Mouse (Mus musculus) C2C12 (cell line): ENCODE results near the gene Pla2g4e. TPM values are rescaled to one million over a fixed set of nuclear protein-coding genes. Genes with fewer than 3 reads are reported as not detected.
A peak's percentile ranks its signal among the peaks of the same experiment; 100 is the strongest.

Source experiments
- H3K27me3 ChIP-seq: one replicate; pipeline ENCODE4 v1.6.1; 2011; ENCODE audit not compliant: control insufficient read depth, insufficient read depth, insufficient read length
- H3K36me3 ChIP-seq: one replicate; pipeline ENCODE4 v1.6.1; 2011; ENCODE audit not compliant: control insufficient read depth, insufficient read depth
- H3K4me3 ChIP-seq: one replicate; pipeline ENCODE4 v1.5.1; 2011; ENCODE audit warnings: mild to moderate bottlenecking, control low read depth; ENCODE audit not compliant: poor library complexity, insufficient read depth, severe bottlenecking
- H3K79me2 ChIP-seq: one replicate; pipeline ENCODE4 v1.6.1; 2011; ENCODE audit not compliant: control insufficient read depth, insufficient read depth
- H3K79me3 ChIP-seq: one replicate; pipeline ENCODE4 v1.6.1; 2011; ENCODE audit warnings: low read depth, control low read depth
- H3ac ChIP-seq: one replicate; pipeline ENCODE3; 2011; ENCODE audit warnings: low read depth; ENCODE audit not compliant: control insufficient read depth, insufficient read length
- CEBPB ChIP-seq: IDR thresholded peaks from one replicate; pipeline ENCODE4 v1.6.1; 2011; ENCODE audit warnings: low read depth, mild to moderate bottlenecking, control low read depth, moderate library complexity
- CTCF ChIP-seq: IDR thresholded peaks from one replicate; pipeline ENCODE4 v1.5.1; 2011; ENCODE audit not compliant: control insufficient read depth, insufficient read depth, insufficient read length
- FOSL1 ChIP-seq: IDR thresholded peaks from one replicate; pipeline ENCODE4 v1.8.0; 2011; ENCODE audit warnings: mild to moderate bottlenecking, low read length; ENCODE audit not compliant: poor library complexity, insufficient read depth, severe bottlenecking
- MAX ChIP-seq: IDR thresholded peaks from one replicate; pipeline ENCODE4 v1.6.1; 2011; ENCODE audit warnings: mild to moderate bottlenecking, control low read depth
- MYOD1 ChIP-seq: IDR thresholded peaks from one replicate; pipeline ENCODE4 v1.6.1; 2011; ENCODE audit warnings: low read depth; ENCODE audit not compliant: control insufficient read depth, insufficient read length
- MYOG ChIP-seq: IDR thresholded peaks from one replicate; pipeline ENCODE4 v1.6.1; 2011; ENCODE audit not compliant: control insufficient read depth, insufficient read length; ENCODE audit errors: extremely low read depth
- USF1 ChIP-seq: IDR thresholded peaks from one replicate; pipeline ENCODE4 v1.6.1; 2011; ENCODE audit warnings: low read depth, mild to moderate bottlenecking, control low read depth, moderate library complexity
- polyA plus RNA-seq: library from polyadenylated mRNA; unstranded; fragments of >200 nt; fragmentation: generic; extraction: Trizol; gene quantifications from one replicate; pipeline ENCODE4 v1.2.1, GENCODE M21; 2012; ENCODE audit warnings: missing spikeins

Pla2g4e gene
- polyA plus RNA-seq, 1 experiment = not detected

GRCm38 (mm10) chr2:120264858-120265257, 19.7 kb upstream of the Pla2g4e start:
- H3K36me3 ChIP-seq = no peaks in the 10 kb centered on the region
- no peaks in the 10 kb centered on the region for H3K79me3 ChIP-seq
- no peak overlapping the region for H3ac ChIP-seq
- H3K79me2 ChIP-seq = no peaks in the 10 kb centered on the region
- peaks cover 28% of the 10 kb centered on the region for H3K27me3 ChIP-seq
- TF ChIP-seq USF1 = no peak
- no peak for TF ChIP-seq FOSL1
- no peak for TF ChIP-seq CEBPB
- no peak for TF ChIP-seq MYOG
- no peak for TF ChIP-seq MYOD1
- no peak for TF ChIP-seq MAX
- TF ChIP-seq CTCF = no peak
- no peak overlapping the region for H3K4me3 ChIP-seq

- TF ChIP-seq CEBPB (no peak), MYOD1 (peak; percentile 89), CTCF (no peak)
- Histone ChIP-seq H3K79me2 (no peaks in the 10 kb centered on the region), H3K4me3 (no peak overlapping the region), H3K79me3 (no peaks in the 10 kb centered on the region), H3K36me3 (no peaks in the 10 kb centered on the region), H3ac (no peak overlapping the region), H3K27me3 (peaks cover 10% of the 10 kb centered on the region)
Observed at GRCm38 (mm10) chr2:120262876-120263275, 17.7 kb upstream of the Pla2g4e start.

GRCm38 (mm10) chr2:120261346-120261745, 16.2 kb upstream of the Pla2g4e start:
- Histone ChIP-seq H3ac (no peak overlapping the region), H3K79me3 (no peaks in the 10 kb centered on the region), H3K4me3 (no peak overlapping the region), H3K27me3 (peaks cover 10% of the 10 kb centered on the region), H3K36me3 (no peaks in the 10 kb centered on the region), H3K79me2 (no peaks in the 10 kb centered on the region)
- TF ChIP-seq MYOG (no peak), MYOD1 (no peak), USF1 (no peak), CEBPB (no peak), FOSL1 (no peak), CTCF (no peak)

GRCm38 (mm10) chr2:120256259-120256658, 11.1 kb upstream of the Pla2g4e start:
- no peaks in the 10 kb centered on the region for H3K79me2 ChIP-seq
- peaks cover 7% of the 10 kb centered on the region for H3K27me3 ChIP-seq
- TF ChIP-seq USF1 (no peak), CTCF (no peak)
- H3K4me3 ChIP-seq = no peak overlapping the region
- H3K79me3 ChIP-seq = no peaks in the 10 kb centered on the region
- H3K36me3 ChIP-seq = no peaks in the 10 kb centered on the region
- no peak overlapping the region for H3ac ChIP-seq

- H3K4me3 ChIP-seq = no peak overlapping the region
- no peaks in the 10 kb centered on the region for H3K79me2 ChIP-seq
- no peak for TF ChIP-seq MAX
- no peak for TF ChIP-seq USF1
- TF ChIP-seq CEBPB = no peak
- no peak for TF ChIP-seq CTCF
- TF ChIP-seq MYOG = no peak
- no peak for TF ChIP-seq MYOD1
- TF ChIP-seq FOSL1 = no peak
- no peak overlapping the region for H3ac ChIP-seq
- H3K79me3 ChIP-seq = no peaks in the 10 kb centered on the region
- H3K27me3 ChIP-seq = peaks cover 7% of the 10 kb centered on the region
- H3K36me3 ChIP-seq = no peaks in the 10 kb centered on the region
Observed at GRCm38 (mm10) chr2:120252644-120253043, 7.5 kb upstream of the Pla2g4e start.

- Histone ChIP-seq H3K79me2 (no peaks in the 10 kb centered on the region), H3K4me3 (no peak overlapping the region), H3K27me3 (peaks cover 16% of the 10 kb centered on the region), H3K79me3 (no peaks in the 10 kb centered on the region), H3K36me3 (no peaks in the 10 kb centered on the region), H3ac (no peak overlapping the region)
- TF ChIP-seq MYOD1 = no peak
- no peak for TF ChIP-seq MYOG
- TF ChIP-seq MAX = no peak
- TF ChIP-seq CEBPB = no peak
Observed at GRCm38 (mm10) chr2:120245421-120246016, 384 bp upstream of the Pla2g4e start.
